Mouse (Mus musculus) lung, postnatal 25 days (tissue): Measurements from ENCODE around the gene Acbd5.

Experiments
- DNase-seq: peaks from one replicate; pipeline ENCODE4 v3.0.0; 2022; ENCODE audit warnings: low spot score

The Acbd5 gene

DNA sequence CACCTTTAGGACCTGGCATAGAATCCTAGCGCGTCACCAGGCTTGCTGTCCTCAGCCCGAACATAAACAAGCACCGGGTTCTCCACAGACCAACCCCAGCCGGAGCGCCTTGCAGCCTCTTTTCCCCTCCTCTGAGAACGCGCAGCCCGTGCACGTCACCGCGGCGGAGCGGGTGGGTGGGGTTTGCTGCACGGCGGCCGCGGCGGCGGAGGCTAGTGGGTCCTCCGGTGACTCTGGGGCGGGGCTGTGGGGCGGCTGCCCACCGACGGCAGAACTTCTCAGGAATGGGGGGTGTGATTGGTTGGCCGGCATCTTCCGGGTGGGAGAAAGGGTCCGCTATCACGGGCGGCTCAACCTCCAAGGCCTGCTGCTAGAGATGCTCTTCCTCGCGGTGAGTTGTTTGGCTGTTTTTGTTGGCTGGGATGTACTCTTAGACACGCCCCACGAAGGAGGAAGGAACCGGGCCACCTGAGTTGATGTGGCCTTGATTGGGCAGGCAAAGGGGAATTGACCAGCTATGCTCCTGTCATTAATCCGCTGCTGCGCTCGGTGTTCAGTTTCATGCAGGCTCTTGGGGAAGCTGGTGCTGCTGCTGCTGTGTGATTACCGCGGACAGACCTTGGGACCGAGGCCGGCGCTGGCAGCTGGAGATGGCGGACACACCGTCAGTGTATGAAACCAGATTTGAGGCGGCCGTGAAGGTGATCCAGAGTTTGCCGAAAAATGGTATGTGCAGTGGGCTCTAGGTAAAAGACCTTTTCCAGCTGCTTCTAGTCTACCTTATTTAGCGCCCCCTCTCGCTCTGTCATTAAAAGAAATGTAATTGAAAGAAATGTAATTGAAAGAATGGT is 1.2 kb downstream of the Acbd5 start:
- peak; percentile 95 for DNase-seq

DNA sequence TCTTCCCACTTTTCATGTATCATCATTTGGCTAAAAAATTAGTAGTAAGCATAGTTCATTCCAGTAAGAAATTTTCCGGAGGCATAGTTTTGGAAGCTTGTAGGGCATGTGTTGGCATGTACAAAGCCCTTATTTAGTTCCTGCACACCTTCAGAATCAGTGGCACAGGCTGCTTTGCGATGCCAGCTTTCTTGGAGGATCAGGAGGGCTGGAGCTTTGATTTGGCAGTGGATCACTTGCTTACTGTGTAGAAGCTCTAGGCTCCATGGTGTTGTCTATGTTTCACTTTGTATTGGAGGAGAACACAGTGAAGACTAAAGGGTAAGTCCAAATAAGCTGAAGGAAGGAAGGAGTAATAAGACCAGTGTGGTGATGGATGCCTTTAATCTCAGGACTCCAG is 2.5 kb downstream of the Acbd5 start:
- DNase-seq: no peak

DNA sequence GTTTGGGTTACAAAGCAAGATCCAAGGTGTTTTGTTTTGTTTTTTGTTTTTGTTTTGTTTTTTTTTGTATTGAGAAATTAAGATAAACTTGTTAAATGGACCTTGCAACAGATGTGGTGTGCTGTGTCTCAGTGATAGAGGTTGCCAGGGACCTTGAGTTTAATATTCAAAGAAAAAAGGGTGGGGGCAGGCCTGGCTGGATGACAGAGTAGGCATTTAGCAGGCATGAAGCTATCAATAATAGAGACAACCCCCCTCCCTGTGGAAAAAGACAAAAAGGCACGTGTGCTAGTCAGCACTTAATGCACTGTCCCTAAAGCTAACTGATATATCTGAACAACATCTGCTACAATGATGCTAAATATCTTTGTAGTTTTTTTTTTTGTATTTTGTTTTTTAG is 3.4 kb downstream of the Acbd5 start:
- DNase-seq: no peak

DNA sequence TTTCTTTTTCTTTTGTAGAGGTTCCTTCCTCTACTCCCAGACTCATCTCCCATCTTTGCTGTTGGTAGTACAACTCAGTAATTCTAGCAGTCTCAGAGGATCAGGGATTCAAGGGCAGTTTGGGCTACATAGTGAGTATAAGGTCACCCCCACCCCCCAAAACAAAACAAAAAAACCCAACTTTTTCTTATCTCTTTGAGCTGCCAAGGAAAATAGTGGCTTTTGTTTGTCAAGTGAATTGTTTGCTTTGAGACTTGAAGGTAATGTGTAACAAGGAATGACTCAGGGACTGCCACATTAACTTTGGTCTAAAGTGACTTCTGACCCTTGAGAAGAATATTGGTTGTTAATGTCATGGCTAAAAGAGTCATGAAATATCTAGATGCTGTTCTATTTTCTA is 7.9 kb downstream of the Acbd5 start:
- no peak for DNase-seq

DNA sequence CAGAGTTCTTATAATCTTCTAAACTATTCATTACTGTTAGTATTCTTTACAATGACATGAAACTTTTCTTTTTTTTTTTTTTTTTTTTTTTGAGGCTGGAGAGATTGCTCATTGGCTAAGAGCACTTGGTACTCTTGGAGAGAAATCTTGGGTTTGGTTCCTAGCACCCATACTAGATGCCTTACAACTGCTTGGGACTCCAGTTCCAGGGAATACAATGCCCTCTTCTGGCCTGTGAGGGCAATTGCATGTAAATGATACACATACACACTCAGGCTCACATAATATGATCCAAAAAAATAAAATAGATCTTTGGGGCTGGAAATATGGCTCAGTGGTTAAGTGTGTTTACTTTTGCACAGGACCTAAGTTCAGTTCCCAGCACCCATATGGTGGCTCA is 8.8 kb downstream of the Acbd5 start:
- no peak for DNase-seq

DNA sequence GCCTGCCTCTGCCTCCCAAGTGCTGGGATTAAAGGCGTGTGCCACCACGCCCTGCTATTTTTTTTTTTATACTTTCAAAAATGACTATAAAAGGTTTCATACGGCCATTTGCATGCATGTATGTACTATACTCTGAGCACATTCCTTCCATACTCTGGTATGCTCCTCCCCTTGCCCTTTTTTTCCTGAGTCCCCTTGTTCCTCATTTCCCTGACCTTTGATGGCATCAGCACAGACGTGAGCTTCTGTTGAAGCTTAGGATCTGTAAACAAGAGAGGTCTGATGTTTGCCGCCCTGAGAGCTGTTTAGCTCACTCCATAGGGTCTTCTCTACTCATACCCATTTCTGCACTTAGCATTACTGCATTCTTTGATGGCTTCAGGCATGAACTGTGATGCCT is 9.7 kb downstream of the Acbd5 start:
- DNase-seq: no peak

DNA sequence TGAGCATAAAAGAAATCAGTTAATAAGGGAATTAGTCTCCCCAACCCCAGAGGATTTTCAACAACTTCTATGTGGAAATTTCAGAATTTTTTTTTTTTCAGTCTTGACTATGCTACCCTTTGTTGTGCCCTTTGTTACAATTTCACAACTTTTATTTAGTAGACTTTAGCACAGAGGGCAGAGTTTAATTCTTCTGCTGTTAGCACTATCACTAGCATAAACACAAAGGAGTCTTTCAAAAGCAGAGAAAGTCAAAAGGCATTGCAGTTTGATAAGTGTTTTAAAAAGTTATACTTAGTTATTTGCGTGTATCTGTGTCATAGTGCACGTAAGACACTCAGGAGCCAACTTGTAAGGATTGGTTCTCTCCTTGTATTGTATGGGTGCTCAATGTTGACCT is 10.6 kb downstream of the Acbd5 start:
- no peak for DNase-seq

DNA sequence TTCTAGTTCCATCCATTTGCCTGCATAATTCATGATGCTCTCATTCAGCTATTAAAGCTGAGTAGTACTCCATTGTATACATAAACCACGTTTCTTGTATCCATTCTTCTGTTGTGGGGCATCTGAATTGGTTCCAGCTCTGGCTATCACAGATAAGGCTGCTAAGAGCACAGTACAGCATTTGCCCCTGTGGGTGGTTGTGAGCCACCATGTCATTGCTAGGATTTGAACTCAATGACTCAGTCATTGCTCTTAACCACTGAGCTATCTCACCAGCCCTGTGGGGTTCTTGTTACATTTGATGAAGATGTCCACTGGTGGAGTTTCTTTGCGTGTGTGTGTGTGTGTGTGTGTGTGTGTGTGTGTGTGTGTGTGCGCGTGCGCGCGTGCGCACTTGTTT is 16.6 kb downstream of the Acbd5 start:
- DNase-seq: no peak

DNA sequence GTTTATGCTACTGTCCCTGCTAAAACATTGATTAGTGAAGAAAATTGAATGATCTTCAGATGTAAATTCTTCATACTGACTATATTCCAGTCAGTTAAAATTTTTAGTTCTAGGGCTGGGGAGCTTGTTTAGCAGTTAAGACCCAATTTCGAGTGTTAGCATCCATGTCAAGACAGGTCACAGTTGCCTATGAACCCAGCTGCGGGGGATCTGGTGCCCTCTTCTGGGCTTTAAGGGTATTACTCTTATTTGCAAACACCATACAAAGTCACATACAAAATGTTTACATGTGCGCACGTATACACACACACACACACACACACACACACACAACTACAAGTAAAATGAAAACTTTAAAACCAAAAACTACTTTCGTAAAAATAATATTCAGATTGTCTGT is 24.2 kb downstream of the Acbd5 start:
- DNase-seq: peak; percentile 52

DNA sequence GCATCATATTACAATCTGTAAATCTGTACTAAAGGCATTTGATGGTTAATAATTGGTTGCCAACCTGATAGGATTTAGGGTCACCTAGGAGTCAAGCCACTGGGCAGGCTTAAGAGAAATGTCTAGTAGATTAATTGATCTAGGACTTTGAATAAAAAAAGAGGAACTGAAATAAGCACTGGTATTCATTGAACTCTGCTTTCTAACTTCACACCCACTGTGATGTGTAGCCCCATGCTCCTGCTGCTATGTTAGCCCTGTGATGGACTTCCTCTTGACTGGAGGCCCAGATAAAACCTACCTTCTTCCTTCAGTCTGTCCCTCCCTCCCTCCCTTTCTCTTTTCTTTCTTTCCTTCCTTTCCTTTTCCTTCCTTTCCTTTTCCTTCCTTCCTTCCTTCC is 29.1 kb downstream of the Acbd5 start:
- no peak for DNase-seq

DNA sequence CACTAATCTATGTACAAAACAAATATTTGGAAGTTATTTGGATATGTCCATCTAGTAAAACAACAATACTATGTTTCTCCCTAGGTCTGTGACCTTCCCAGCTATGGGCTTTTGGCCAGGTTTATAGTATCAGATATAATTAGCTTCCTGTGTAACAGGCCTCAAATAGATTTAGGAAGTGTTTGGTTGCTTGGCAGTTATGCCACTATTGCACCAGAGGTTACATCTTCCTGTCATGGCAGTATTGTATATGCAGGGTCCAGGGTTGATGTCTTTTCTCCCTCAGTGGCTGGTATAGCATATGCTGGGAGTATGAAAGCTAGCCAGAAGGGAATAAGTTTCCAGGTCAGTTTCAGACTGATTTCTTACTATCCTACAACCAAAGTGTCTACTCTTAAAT is 34.3 kb downstream of the Acbd5 start:
- DNase-seq: no peak

DNA sequence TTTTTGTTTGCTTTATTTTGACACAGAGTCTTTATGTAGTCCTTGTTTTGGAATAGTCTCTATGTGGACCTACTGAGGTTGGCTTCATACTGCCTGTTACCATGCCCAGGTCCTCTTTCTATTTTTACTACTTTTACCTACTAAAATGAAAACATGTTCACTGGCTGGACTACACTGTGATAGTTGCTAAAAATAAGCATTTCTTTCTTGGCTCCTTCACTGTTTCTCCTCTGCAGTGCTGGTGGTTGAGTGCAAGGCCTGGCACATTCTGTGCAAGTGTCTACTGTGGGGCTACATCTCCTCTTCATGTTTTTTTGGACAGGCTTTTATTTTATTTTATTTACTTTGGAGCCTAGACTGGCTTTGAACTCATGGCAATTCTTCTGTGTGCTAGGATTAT is 51.6 kb downstream of the Acbd5 start:
- no peak for DNase-seq

DNA sequence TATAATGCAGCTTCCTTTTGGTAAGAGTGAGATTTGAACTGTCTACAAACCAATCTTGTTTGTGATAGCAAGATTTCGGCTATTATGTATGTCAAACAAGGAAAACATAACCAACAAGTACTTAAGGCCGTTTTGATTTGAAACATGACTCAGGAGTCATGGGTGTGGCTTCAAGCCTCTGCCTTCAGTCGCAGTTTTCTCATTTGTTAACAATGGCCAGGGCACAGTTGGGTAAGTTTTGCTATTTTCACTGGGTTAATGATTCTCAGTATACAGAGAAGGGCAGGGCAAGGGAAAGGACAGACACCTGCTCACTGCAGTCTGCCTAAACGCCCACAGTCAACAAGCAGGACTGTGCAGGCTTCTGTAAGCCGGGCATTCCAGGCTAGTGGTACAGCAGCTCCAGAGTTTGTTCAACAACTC is 87.2 kb downstream of the Acbd5 start:
- no peak for DNase-seq

DNA sequence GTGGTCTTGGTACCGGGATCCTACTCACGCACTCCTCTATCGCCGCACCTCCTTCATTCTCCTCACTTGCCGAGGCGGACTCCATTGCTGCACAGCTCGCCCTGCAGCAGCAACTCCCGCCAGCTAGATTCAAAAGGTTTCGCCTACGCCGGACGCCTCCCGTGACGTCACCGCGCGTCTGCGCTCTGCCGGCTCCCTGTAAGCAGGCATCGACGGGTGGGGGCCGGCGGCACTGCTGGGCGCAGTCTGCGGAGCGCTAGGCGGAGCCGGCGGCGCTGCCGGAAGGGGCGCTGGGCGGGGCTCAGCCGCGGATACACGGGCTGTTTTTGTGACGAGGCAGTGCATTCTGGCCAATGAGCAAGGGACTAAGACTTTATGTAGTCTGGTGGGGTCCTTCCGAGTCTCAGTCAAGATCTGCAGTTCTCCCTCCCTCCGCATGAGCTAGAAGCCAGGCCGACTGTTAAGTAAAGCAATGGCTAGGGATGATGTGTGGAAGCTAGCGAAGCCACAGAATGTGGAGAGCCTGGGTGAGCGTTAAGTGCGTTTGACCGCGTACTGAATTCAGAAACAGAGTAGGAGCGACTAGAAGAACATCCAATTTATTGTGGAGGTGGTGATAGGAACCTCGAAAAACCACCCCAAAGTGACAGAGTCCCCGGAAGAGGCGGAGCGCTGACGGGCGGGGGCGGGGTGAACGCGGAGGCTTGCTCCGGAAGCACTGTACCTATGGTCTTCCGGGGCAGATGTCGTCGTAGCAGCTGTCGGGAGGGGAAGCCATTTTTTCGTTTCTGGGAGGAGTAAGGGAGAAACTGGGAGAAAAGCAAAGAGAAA is 88.0 kb downstream of the Acbd5 start, which contains the start of the genes Mastl and Yme1l1:
Gene Mastl, minus strand, starts transcription at position 248 of the 831 bp plus-strand sequence.
Gene Yme1l1, plus strand, starts transcription at position 593 of the 831 bp plus-strand sequence.
- peak; percentile 98 for DNase-seq

DNA sequence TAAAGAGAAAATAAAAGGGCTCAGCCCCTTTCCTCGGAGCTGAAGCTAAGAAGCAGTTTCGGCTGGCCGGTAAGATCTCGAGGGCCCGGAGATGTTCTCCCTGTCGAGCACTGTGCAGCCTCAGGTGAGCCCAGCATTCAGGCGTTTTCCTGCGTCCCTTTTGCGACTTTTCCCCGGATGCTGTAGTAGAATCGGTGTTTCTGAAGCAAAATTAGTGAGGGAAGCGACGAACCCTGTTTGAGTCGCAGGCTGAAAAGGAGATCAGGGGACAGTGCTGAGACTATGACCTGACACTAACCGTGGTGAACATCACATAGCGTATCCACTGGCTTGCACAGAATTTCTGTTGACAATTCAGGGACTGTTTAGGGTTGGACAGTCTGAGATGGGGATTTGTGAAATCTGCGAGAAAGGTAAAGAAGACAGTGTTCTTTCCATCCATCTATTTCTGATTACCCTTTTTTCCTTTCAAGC is 88.7 kb downstream of the Acbd5 start:
- DNase-seq: no peak
